Comparison of ENCODE assay signal across 7 mouse cellular contexts in the genomic region with DNA sequence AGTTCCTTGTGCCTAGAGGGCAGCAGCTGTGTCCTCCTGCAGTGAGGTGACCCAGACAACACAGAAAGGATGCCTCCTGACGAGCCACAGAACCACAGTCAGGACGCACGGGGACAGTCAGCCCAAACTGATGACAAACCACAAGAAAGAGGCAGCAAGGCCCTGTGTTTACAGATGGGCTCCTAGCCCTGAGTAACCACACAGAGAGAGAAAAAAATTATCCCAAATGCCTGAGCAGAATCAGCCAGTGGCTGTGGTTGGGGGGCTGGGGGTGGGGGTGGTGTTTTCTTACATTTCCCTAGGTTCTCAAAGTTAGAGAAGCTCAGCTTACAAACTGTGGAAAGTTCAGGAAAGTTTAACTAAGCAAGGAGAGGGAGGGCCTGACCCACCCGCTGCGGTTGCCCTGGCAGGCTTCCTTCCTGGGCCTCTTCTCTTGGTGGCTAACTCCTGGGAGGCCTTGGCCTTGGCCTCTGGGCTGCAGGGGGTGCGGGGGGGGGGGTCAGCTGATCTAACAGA. TPM values are rescaled to one million over a fixed set of nuclear protein-coding genes. Genes with fewer than 3 reads are reported as not detected.
DNase-seq lines count a peak whose midpoint lies in the region; ATAC-seq lines count a peak whose summit lies in the region.

No protein-coding gene starts in this region.

- WGBS in neural tube, embryonic 11.5 days: 22% methylated on average over 6 of the region's 6 CpGs
- 15% methylated on average over 6 of the region's 6 CpGs for WGBS in embryonic facial prominence, embryonic 15.5 days
- 40% methylated on average over 6 of the region's 6 CpGs for WGBS in intestine, embryonic 16.5 days
- WGBS in neural tube, embryonic 14.5 days: 32% methylated on average over 6 of the region's 6 CpGs

- H3K4me3 ChIP-seq in neural tube, embryonic 11.5 days (ENCODE audit: low read depth, low read length): no peak overlapping the region
- no peak overlapping the region for H3K4me3 ChIP-seq in embryonic facial prominence, embryonic 15.5 days (replicated peaks)
- no peak overlapping the region for H3K4me3 ChIP-seq in intestine, embryonic 16.5 days (ENCODE audit: low read length)
- H3K4me3 ChIP-seq in neural tube, embryonic 14.5 days (ENCODE audit: low read depth, low read length): no peak overlapping the region

- H3K27me3 ChIP-seq in neural tube, embryonic 11.5 days (ENCODE audit: control insufficient read depth, insufficient read depth, low read length): peaks cover 44% of the 10 kb centered on the region
- peaks cover 3% of the 10 kb centered on the region; the same call in 1 of the 2 replicates for H3K27me3 ChIP-seq in embryonic facial prominence, embryonic 15.5 days
- H3K27me3 ChIP-seq in intestine, embryonic 16.5 days (replicated peaks; ENCODE audit: control insufficient read depth, insufficient read depth, low read length): peaks cover 7% of the 10 kb centered on the region; the same call in 1 of the 2 replicates
- peaks cover 5% of the 10 kb centered on the region; the same call in 1 of the 2 replicates for H3K27me3 ChIP-seq in neural tube, embryonic 14.5 days (ENCODE audit: control insufficient read depth, insufficient read depth, low read length)

- no peaks in the 10 kb centered on the region for H3K36me3 ChIP-seq in neural tube, embryonic 11.5 days (ENCODE audit: control insufficient read depth, insufficient read depth, low read length)
- no peaks in the 10 kb centered on the region for H3K36me3 ChIP-seq in embryonic facial prominence, embryonic 15.5 days
- H3K36me3 ChIP-seq in intestine, embryonic 16.5 days (ENCODE audit: control insufficient read depth, insufficient read depth, low read length): no peaks in the 10 kb centered on the region
- no peaks in the 10 kb centered on the region for H3K36me3 ChIP-seq in neural tube, embryonic 14.5 days (ENCODE audit: control insufficient read depth, insufficient read depth, low read length)

- no peaks in the 10 kb centered on the region for H3K9me3 ChIP-seq in neural tube, embryonic 11.5 days (ENCODE audit: control insufficient read depth, low read length)
- no peaks in the 10 kb centered on the region for H3K9me3 ChIP-seq in embryonic facial prominence, embryonic 15.5 days (replicated peaks)
- no peaks in the 10 kb centered on the region for H3K9me3 ChIP-seq in intestine, embryonic 16.5 days (ENCODE audit: control insufficient read depth, low read length)
- H3K9me3 ChIP-seq in neural tube, embryonic 14.5 days (ENCODE audit: control insufficient read depth, low read length): no peaks in the 10 kb centered on the region

- peaks cover 25% of the 10 kb centered on the region for H3K4me1 ChIP-seq in neural tube, embryonic 11.5 days (ENCODE audit: control insufficient read depth, insufficient read depth, low read length)
- H3K4me1 ChIP-seq in embryonic facial prominence, embryonic 15.5 days: peaks cover 41% of the 10 kb centered on the region
- peaks cover 20% of the 10 kb centered on the region for H3K4me1 ChIP-seq in intestine, embryonic 16.5 days (ENCODE audit: control insufficient read depth, insufficient read depth, low read length)
- peaks cover 22% of the 10 kb centered on the region for H3K4me1 ChIP-seq in neural tube, embryonic 14.5 days (ENCODE audit: control insufficient read depth, insufficient read depth, low read length)

- no peak overlapping the region for H3K9ac ChIP-seq in neural tube, embryonic 11.5 days (ENCODE audit: low read length)
- no peak overlapping the region for H3K9ac ChIP-seq in embryonic facial prominence, embryonic 15.5 days
- H3K9ac ChIP-seq in intestine, embryonic 16.5 days (ENCODE audit: low read depth, low read length): peak overlapping the region; percentile 39
- no peak overlapping the region for H3K9ac ChIP-seq in neural tube, embryonic 14.5 days (replicated peaks; ENCODE audit: low read depth, low read length)

- no peak for DNase-seq in neural tube, embryonic 11.5 days (ENCODE audit: low spot score)
- DNase-seq in neural tube, embryonic 10.5 days (ENCODE audit: extremely low spot score, low spot score): no peak
- DNase-seq in spleen, postnatal 14 days (ENCODE audit: low spot score in 2 of 2): no peak
- DNase-seq in lung, postnatal 25 days (ENCODE audit: low spot score): no peak

- no peak for ATAC-seq in neural tube, embryonic 11.5 days (ENCODE audit: insufficient read depth, low FRiP score, low TSS enrichment)
- ATAC-seq in embryonic facial prominence, embryonic 15.5 days (ENCODE audit: insufficient number of reproducible peaks, low FRiP score, low TSS enrichment, low read depth): peak; percentile 66
- peak; percentile 24; the same call in 1 of the 2 replicates for ATAC-seq in intestine, embryonic 16.5 days
- no peak for ATAC-seq in neural tube, embryonic 14.5 days (ENCODE audit: low read depth)

- peak overlapping the region; percentile 67; the same call in 1 of the 2 replicates for H3K27ac ChIP-seq in neural tube, embryonic 11.5 days (ENCODE audit: low read depth, low read length)
- H3K27ac ChIP-seq in embryonic facial prominence, embryonic 15.5 days (replicated peaks): peak overlapping the region; percentile 71
- H3K27ac ChIP-seq in intestine, embryonic 16.5 days (ENCODE audit: low read length): peak overlapping the region; percentile 60
- peak overlapping the region; percentile 64 for H3K27ac ChIP-seq in neural tube, embryonic 14.5 days (ENCODE audit: low read depth, low read length)

- H3K4me2 ChIP-seq in neural tube, embryonic 11.5 days (ENCODE audit: low read depth): no peak overlapping the region
- H3K4me2 ChIP-seq in embryonic facial prominence, embryonic 15.5 days (replicated peaks): peak overlapping the region; percentile 55; the same call in 1 of the 2 replicates
- no peak overlapping the region for H3K4me2 ChIP-seq in intestine, embryonic 16.5 days (ENCODE audit: low read depth, low read length)
- no peak overlapping the region for H3K4me2 ChIP-seq in neural tube, embryonic 14.5 days (ENCODE audit: low read depth, low read length)

RNA-seq across cellular contexts. Expression of a gene that starts 18.4 kb away (rescaled TPM):
- polyA plus RNA-seq in neural tube, embryonic 11.5 days (2014; fragmentation: Nextera tagmentation; extraction: Ambion mirVana): 12.4 TPM in 2 replicates
- polyA plus RNA-seq in embryonic facial prominence, embryonic 15.5 days (2015; fragmentation: Nextera tagmentation; extraction: Ambion mirVana): 10.5 and 11.1 TPM in 2 replicates
- polyA plus RNA-seq in intestine, embryonic 16.5 days (2015; fragmentation: Nextera tagmentation; extraction: Ambion mirVana): 5.1 and 5.5 TPM in 2 replicates
- polyA plus RNA-seq in neural tube, embryonic 14.5 days (2014; fragmentation: Nextera tagmentation; extraction: Ambion mirVana): 15.4 and 16.3 TPM in 2 replicates

Comparison
In these comparisons a context has a peak if more than half of its experiments do, and no peak if none do; other contexts are left out.
1. ATAC-seq: peak in embryonic facial prominence, embryonic 15.5 days (single experiment) and intestine, embryonic 16.5 days (single experiment); none in neural tube, embryonic 11.5 days (single experiment) and neural tube, embryonic 14.5 days (single experiment).
2. Peak in every context shown above with its lines, with median percentiles within 50 percentile points of each other: H3K27ac ChIP-seq.